Mouse (Mus musculus) T-helper 2 cell (primary cell): ENCODE measurements around the gene Gpr156.

ENCODE experiments used
- in situ Hi-C: fragments of 300-600 bp; cut with MboI, MseI; formaldehyde crosslinking; loops from one replicate; pipeline ENCODE4 v1.15.1; 2025; ENCODE audit warnings: high pct_unique_total_duplicates

Gpr156 gene

GRCm38 (mm10) chr16:37916138-37916817 lies at the start of gene Gpr156:
Gene Gpr156 (plus strand): TSS chr16:37916496.
- in situ Hi-C loops: no loop called here

GRCm38 (mm10) chr16:37867791-37868505 lies 48.3 kb upstream of the Gpr156 start, which contains the start of gene Lrrc58:
Gene Lrrc58 (plus strand): TSS chr16:37868389.
- in situ Hi-C loops: loop anchor here (25.0 kb wide), 1 partner anchor 1881 kb away; the partner anchor contains the start of gene Kpna1

- in situ Hi-C loops: loop anchor here (25.0 kb wide), 1 partner anchor 1881 kb away; the partner anchor contains the start of gene Kpna1
Measured at GRCm38 (mm10) chr16:37868506-37869469, 47.5 kb upstream of the Gpr156 start.

- in situ Hi-C loops: loop anchor here (25.0 kb wide), 1 partner anchor 1882 kb away; the partner anchor contains the start of gene Kpna1
Measured at GRCm38 (mm10) chr16:37869470-37870231, 46.6 kb upstream of the Gpr156 start.

GRCm38 (mm10) chr16:37871112-37871715 lies 45.1 kb upstream of the Gpr156 start:
- in situ Hi-C loops: loop anchor here (25.0 kb wide), 1 partner anchor 1884 kb away; the partner anchor contains the start of gene Kpna1

- in situ Hi-C loops: loop anchor here (25.0 kb wide), 1 partner anchor 1887 kb away; the partner anchor contains the start of gene Kpna1
Measured at GRCm38 (mm10) chr16:37874501-37875235, 41.6 kb upstream of the Gpr156 start.

GRCm38 (mm10) chr16:37877406-37877805 lies 38.9 kb upstream of the Gpr156 start:
- in situ Hi-C loops: no loop called here

- in situ Hi-C loops: no loop called here
Measured at GRCm38 (mm10) chr16:37878951-37879505, 37.3 kb upstream of the Gpr156 start.

- in situ Hi-C loops: no loop called here
Measured at GRCm38 (mm10) chr16:37879750-37880419, 36.4 kb upstream of the Gpr156 start.

- in situ Hi-C loops: no loop called here
Measured at GRCm38 (mm10) chr16:37881168-37881567, 35.1 kb upstream of the Gpr156 start.

GRCm38 (mm10) chr16:37888986-37889385 lies 27.3 kb upstream of the Gpr156 start:
- in situ Hi-C loops: no loop called here

- in situ Hi-C loops: no loop called here
Measured at GRCm38 (mm10) chr16:37892667-37893066, 23.6 kb upstream of the Gpr156 start.

GRCm38 (mm10) chr16:37893381-37893780 lies 22.9 kb upstream of the Gpr156 start:
- in situ Hi-C loops: no loop called here

GRCm38 (mm10) chr16:37893942-37894341 lies 22.4 kb upstream of the Gpr156 start:
- in situ Hi-C loops: no loop called here

GRCm38 (mm10) chr16:37898790-37899189 lies 17.5 kb upstream of the Gpr156 start:
- in situ Hi-C loops: no loop called here

GRCm38 (mm10) chr16:37899357-37899756 lies 16.9 kb upstream of the Gpr156 start:
- in situ Hi-C loops: no loop called here

- in situ Hi-C loops: no loop called here
Measured at GRCm38 (mm10) chr16:37901318-37901717, 15.0 kb upstream of the Gpr156 start.

GRCm38 (mm10) chr16:37906456-37906855 lies 9.8 kb upstream of the Gpr156 start:
- in situ Hi-C loops: no loop called here

- in situ Hi-C loops: no loop called here
Measured at GRCm38 (mm10) chr16:37911086-37911485, 5.2 kb upstream of the Gpr156 start.
